Mouse (Mus musculus): ENCODE data around the gene Gjc1. TPM values are rescaled to one million over a fixed set of nuclear protein-coding genes. Genes with fewer than 3 reads are reported as not detected.

Gjc1 gene
- total and polyA plus RNA-seq, 3 experiments: 12.9 to 23.4 (median 19.4) TPM

DNA sequence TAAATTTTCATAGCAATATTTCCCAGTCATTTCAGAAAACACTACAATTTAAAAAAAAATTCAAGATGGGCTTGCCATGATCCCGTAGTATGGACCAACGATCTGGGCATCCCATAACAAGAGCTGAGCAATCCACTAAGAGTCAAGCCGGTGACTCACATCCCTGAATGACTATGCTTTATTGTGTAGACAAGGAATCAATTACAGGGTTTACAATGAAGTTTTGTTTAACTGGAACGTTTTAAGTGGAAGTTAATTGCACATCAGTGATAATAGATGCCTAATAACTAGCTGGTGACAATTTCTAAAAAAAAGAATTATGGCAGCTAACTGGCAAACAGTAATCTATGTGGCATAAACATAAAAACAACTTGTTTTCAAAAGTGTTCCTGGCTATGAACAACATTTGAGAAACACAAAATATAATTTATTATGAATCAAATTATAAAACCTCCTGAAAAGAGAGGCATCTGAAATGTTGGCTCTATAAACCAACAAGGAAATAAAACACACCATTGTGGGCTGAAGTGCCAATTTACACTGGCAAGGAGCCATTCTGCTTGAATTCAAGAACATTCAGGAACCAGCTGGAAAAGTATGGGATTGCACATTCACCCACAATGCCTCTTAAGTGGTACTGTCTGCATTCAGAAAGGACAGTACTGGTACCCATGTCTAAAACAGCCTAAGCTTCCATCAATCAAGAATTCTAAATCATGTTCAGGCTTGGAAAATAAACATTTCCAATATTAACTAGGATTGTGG is 8.6 kb downstream of the Gjc1 start:
- TF ChIP-seq EP300 (IDR thresholded peaks at IDR 0.05; ENCODE audit: insufficient read depth, low read depth, low read length) (no peak), CTCF (IDR thresholded peaks at IDR 0.05) (no peak), POLR2A (IDR thresholded peaks at IDR 0.05; ENCODE audit: insufficient read depth, low read depth, low read length) (no peak)
- Histone ChIP-seq H3K9ac (ENCODE audit: low read depth, low read length) (no peak overlapping the region), H3K27ac (peak overlapping the region; percentile 13; the same call in 1 of the 2 replicates), H3K36me3 (ENCODE audit: control insufficient read depth, insufficient read depth, low read length) (peaks cover 19% of the 10 kb centered on the region), H3K79me2 (replicated peaks; ENCODE audit: control insufficient read depth, insufficient read depth, low read length) (peaks cover 13% of the 10 kb centered on the region), H3K27me3 (ENCODE audit: control insufficient read depth, insufficient read depth, low read length) (no peaks in the 10 kb centered on the region; the same call in 1 of the 2 replicates), H3K4me3 (no peak overlapping the region), H3K4me1 (ENCODE audit: control insufficient read depth, insufficient read depth, low read length) (peaks cover 13% of the 10 kb centered on the region)
- intact Hi-C loops (cut with DNase I): no loop called here
- 29% methylated on average over 4 of the region's 4 CpGs for WGBS
- no peak for DNase-seq

GRCm38 (mm10) chr11:102808246-102808645 is 11.3 kb downstream of the Gjc1 start:
- H3K9ac ChIP-seq (ENCODE audit: low read depth, low read length): no peak overlapping the region
- no peak for DNase-seq
- intact Hi-C loops (cut with DNase I): no loop called here
- no peak overlapping the region for H3K4me3 ChIP-seq
- TF ChIP-seq CTCF (IDR thresholded peaks at IDR 0.05) (no peak), EP300 (IDR thresholded peaks at IDR 0.05; ENCODE audit: insufficient read depth, low read depth, low read length) (no peak), POLR2A (IDR thresholded peaks at IDR 0.05; ENCODE audit: insufficient read depth, low read depth, low read length) (no peak)
- H3K79me2 ChIP-seq (replicated peaks; ENCODE audit: control insufficient read depth, insufficient read depth, low read length): peaks cover 13% of the 10 kb centered on the region
- no peaks in the 10 kb centered on the region; the same call in 1 of the 2 replicates for H3K27me3 ChIP-seq (ENCODE audit: control insufficient read depth, insufficient read depth, low read length)
- H3K27ac ChIP-seq: no peak overlapping the region
- H3K36me3 ChIP-seq (ENCODE audit: control insufficient read depth, insufficient read depth, low read length): peaks cover 15% of the 10 kb centered on the region
- WGBS: 63% methylated on average over 5 of the region's 5 CpGs
- peaks cover 11% of the 10 kb centered on the region for H3K4me1 ChIP-seq (ENCODE audit: control insufficient read depth, insufficient read depth, low read length)

GRCm38 (mm10) chr11:102803453-102803852 is 16.0 kb downstream of the Gjc1 start:
- peaks cover 20% of the 10 kb centered on the region for H3K36me3 ChIP-seq (ENCODE audit: control insufficient read depth, insufficient read depth, low read length)

DNA sequence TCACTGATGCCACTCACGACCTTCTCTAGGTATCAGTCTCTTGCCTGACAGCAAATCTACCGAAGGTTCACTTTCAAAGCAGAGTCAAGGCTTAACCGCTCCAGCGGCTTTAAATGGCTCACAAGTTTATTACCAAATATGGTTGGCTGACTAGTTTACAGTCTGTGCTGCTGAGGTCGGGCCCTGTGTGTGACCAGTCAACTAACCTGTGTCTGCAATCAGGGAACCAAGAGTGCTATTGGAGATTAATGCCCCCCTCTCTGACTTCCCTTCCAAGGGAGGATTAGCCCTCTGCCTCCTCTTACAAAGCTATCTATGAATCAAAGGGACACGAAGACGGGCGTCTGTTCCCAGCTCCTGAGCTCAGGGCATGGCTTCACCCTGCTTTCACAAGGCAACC is 25.3 kb downstream of the Gjc1 start:
- Histone ChIP-seq H3K4me3 (no peak overlapping the region), H3K36me3 (ENCODE audit: control insufficient read depth, insufficient read depth, low read length) (peaks cover 2% of the 10 kb centered on the region; the same call in 1 of the 2 replicates), H3K27ac (peak overlapping the region; percentile 1), H3K79me2 (replicated peaks; ENCODE audit: control insufficient read depth, insufficient read depth, low read length) (no peaks in the 10 kb centered on the region), H3K9ac (ENCODE audit: low read depth, low read length) (no peak overlapping the region), H3K27me3 (ENCODE audit: control insufficient read depth, insufficient read depth, low read length) (no peaks in the 10 kb centered on the region), H3K4me1 (ENCODE audit: control insufficient read depth, insufficient read depth, low read length) (peaks cover 12% of the 10 kb centered on the region)
- DNase-seq: no peak
- TF ChIP-seq CTCF (IDR thresholded peaks at IDR 0.05) (no peak), POLR2A (IDR thresholded peaks at IDR 0.05; ENCODE audit: insufficient read depth, low read depth, low read length) (no peak), EP300 (IDR thresholded peaks at IDR 0.05; ENCODE audit: insufficient read depth, low read depth, low read length) (no peak)
- WGBS: 43% methylated on average over 8 of the region's 8 CpGs
- intact Hi-C loops (cut with DNase I): no loop called here

More at GRCm38 (mm10) chr11:102803453-102803852, 16.0 kb downstream of the Gjc1 start:
- Histone ChIP-seq H3K4me1 (ENCODE audit: control insufficient read depth, insufficient read depth, low read length) (peaks cover 7% of the 10 kb centered on the region), H3K27me3 (ENCODE audit: control insufficient read depth, insufficient read depth, low read length) (no peaks in the 10 kb centered on the region), H3K27ac (no peak overlapping the region), H3K79me2 (replicated peaks; ENCODE audit: control insufficient read depth, insufficient read depth, low read length) (peaks cover 9% of the 10 kb centered on the region), H3K9ac (ENCODE audit: low read depth, low read length) (no peak overlapping the region), H3K4me3 (no peak overlapping the region)
- 54% methylated on average over 5 of the region's 5 CpGs for WGBS
- TF ChIP-seq POLR2A (IDR thresholded peaks at IDR 0.05; ENCODE audit: insufficient read depth, low read depth, low read length): no peak
- TF ChIP-seq EP300 (IDR thresholded peaks at IDR 0.05; ENCODE audit: insufficient read depth, low read depth, low read length): no peak
- TF ChIP-seq CTCF (IDR thresholded peaks at IDR 0.05): no peak
- no peak for DNase-seq
- intact Hi-C loops (cut with DNase I): no loop called here

DNA sequence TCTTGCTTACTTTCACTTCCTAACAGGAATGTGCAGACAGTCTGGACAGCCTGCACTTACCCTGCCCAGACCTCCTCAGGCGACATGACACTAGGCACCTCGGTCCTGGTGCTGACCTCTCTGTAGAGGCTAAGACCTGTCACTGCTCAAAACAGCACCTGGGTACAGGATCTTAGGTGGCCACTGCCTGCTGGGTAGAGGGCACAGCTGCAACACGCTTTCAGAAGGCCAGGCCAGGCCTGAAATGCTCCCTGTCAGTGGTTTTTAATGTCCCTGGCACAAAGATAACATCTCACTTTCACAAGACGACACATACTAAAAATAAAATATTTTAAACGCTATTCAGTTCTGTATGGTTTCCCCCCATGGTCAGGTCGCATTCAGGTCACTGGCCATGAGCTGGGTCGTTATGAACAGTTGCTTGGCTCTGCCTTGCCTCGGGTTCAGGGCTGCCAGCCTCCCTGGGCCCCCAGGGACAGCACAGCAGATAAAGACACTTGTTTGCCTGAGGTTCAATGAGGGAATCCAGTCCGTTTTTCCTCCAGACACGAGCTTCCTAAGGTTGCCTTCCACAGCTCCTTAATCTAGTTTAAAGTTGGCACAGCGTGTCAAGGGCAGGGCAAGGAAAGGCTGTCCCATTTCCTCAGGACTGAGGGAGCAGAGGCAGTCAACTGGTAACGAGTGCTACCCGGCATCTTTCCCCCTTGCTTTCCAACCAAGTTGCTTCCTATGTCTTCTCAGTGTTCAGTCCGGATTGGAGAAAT is 27.6 kb downstream of the Gjc1 start:
- TF ChIP-seq CTCF (IDR thresholded peaks at IDR 0.05) (no peak), EP300 (IDR thresholded peaks at IDR 0.05; ENCODE audit: insufficient read depth, low read depth, low read length) (no peak), POLR2A (IDR thresholded peaks at IDR 0.05; ENCODE audit: insufficient read depth, low read depth, low read length) (no peak)
- no peaks in the 10 kb centered on the region for H3K79me2 ChIP-seq (replicated peaks; ENCODE audit: control insufficient read depth, insufficient read depth, low read length)
- intact Hi-C loops (cut with DNase I): no loop called here
- H3K27ac ChIP-seq: peak overlapping the region; percentile 82
- H3K4me1 ChIP-seq (ENCODE audit: control insufficient read depth, insufficient read depth, low read length): peaks cover 13% of the 10 kb centered on the region
- H3K36me3 ChIP-seq (ENCODE audit: control insufficient read depth, insufficient read depth, low read length): no peaks in the 10 kb centered on the region
- 19% methylated on average over 14 of the region's 14 CpGs for WGBS
- peak overlapping the region; percentile 65 for H3K9ac ChIP-seq (ENCODE audit: low read depth, low read length)
- H3K27me3 ChIP-seq (ENCODE audit: control insufficient read depth, insufficient read depth, low read length): no peaks in the 10 kb centered on the region
- DNase-seq: no peak
- H3K4me3 ChIP-seq: no peak overlapping the region
